Mouse (Mus musculus) spleen, adult 2 months (tissue): ENCODE measurements around the gene Ubqln5. TPM values are rescaled to one million over a fixed set of nuclear protein-coding genes. Genes with fewer than 3 reads are reported as not detected.
A peak's percentile ranks its signal among the peaks of the same experiment; 100 is the strongest.

Source experiments
- DNase-seq, 2 experiments: peaks; one replicate each; pipeline versions ENCODE4 v3.0.0 to v3.0.0-alpha.2; 2012 to 2021; ENCODE audit warnings: low spot score in 2 of 2, low read depth in 1 of 2
- H3K27ac ChIP-seq: fragments of 200-500 bp; 2 replicates; pipeline ENCODE4 v1.5.1; 2012; ENCODE audit warnings: low read length, inconsistent platforms; ENCODE audit not compliant: insufficient read depth
- H3K27me3 ChIP-seq: fragments of 200-500 bp; 2 replicates; pipeline ENCODE4 v1.6.1; 2012; ENCODE audit warnings: mild to moderate bottlenecking, moderate library complexity, low read length, inconsistent platforms; ENCODE audit not compliant: control insufficient read depth, insufficient read depth
- H3K36me3 ChIP-seq: fragments of 200-500 bp; 2 replicates; pipeline ENCODE4 v1.6.1; 2012; ENCODE audit warnings: mild to moderate bottlenecking, low read length, inconsistent platforms; ENCODE audit not compliant: control insufficient read depth, insufficient read depth
- H3K4me1 ChIP-seq: fragments of 200-500 bp; 2 replicates; pipeline ENCODE4 v1.6.1; 2011; ENCODE audit warnings: inconsistent platforms; ENCODE audit not compliant: control insufficient read depth, insufficient read depth, insufficient read length
- H3K4me3 ChIP-seq: fragments of 200-500 bp; 2 replicates; pipeline ENCODE4 v1.5.1; 2011; ENCODE audit warnings: mild to moderate bottlenecking, inconsistent platforms; ENCODE audit not compliant: insufficient read depth, insufficient read length; ENCODE audit errors: extremely low read depth
- CTCF ChIP-seq: fragments of 200-500 bp; IDR thresholded peaks from 2 replicates; pipeline ENCODE4 v1.5.1; 2011; ENCODE audit warnings: mild to moderate bottlenecking, inconsistent platforms; ENCODE audit not compliant: insufficient read depth, insufficient read length, insufficient replicate concordance; ENCODE audit errors: extremely low read depth
- POLR2A ChIP-seq: fragments of 200-500 bp; IDR thresholded peaks from 2 replicates; pipeline ENCODE4 v1.6.1; 2011; ENCODE audit warnings: low read depth, low read length, inconsistent platforms
- WGBS: fragments of 180-500 bp; shearing (Covaris S2); methylation state at CpG from one replicate; pipeline ENCODE4 v1.1.7; 2018; 5-methylcytosine and 5-hydroxymethylcytosine counted together
- polyA plus RNA-seq: library from polyadenylated mRNA; depleted of rRNA; stranded (reverse); fragments of >200 nt; gene quantifications from 2 replicates; pipeline ENCODE4 v1.2.3, GENCODE M21; 2012; rRNA removed

Ubqln5 gene
- not detected in 2 replicates for polyA plus RNA-seq

DNA sequence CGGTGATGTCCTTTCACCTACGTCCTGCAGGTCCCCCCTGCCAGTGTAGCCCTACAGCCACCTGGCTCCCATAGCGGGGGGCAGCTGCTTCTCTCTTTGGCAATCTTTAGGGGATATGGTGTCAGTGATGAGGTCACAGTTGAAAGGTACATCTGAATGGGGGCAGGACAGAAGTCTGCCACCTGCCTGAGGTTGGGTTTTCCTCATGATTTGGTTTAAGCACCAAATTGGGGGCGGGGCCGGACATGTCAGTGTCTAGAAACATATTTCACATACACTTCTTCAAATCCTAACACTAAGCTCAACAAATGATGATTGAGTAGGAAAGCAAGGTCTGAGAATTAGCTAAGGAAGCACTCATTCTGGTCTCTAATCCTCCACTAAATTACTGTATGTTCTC, at the start of gene Ubqln5:
Gene Ubqln5, minus strand, starts transcription at position 101 of the 400 bp plus-strand sequence.
- Histone ChIP-seq H3K4me1 (no peaks in the 10 kb centered on the region), H3K4me3 (no peak within 1 kb of the TSS), H3K36me3 (no peaks in the 10 kb centered on the region), H3K27me3 (no peaks in the 10 kb centered on the region), H3K27ac (no peak within 1 kb of the TSS)
- TF ChIP-seq CTCF (no peak), POLR2A (no peak)
- no peak for DNase-seq
- WGBS, result 87% methylated on average over 5 of the region's 5 CpGs

DNA sequence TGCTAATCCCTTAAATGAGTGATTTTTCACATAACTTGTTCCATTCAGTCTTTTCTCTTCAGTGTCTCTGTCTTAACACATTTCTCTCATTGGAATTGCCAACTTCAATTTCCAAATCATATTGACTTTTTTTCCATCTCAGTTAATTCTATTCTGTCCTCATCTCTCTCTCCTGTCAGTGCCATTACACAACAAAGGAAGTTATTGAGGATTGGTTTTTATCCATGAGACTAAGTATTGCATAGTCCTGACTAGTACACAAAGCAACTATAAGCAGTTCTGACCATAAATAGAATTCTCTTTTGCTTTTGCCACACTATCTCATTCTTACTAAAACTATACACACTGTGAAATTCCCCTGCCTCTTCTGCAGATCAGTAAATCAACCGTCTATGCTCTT, 49.4 kb upstream of the Ubqln5 start:
- Histone ChIP-seq H3K4me3 (no peak overlapping the region), H3K27ac (no peak overlapping the region), H3K27me3 (no peaks in the 10 kb centered on the region), H3K4me1 (no peaks in the 10 kb centered on the region), H3K36me3 (no peaks in the 10 kb centered on the region)
- WGBS, result 96% methylated on average over 1 of the region's 1 CpGs
- DNase-seq, result no peak
- TF ChIP-seq CTCF (no peak), POLR2A (no peak)

DNA sequence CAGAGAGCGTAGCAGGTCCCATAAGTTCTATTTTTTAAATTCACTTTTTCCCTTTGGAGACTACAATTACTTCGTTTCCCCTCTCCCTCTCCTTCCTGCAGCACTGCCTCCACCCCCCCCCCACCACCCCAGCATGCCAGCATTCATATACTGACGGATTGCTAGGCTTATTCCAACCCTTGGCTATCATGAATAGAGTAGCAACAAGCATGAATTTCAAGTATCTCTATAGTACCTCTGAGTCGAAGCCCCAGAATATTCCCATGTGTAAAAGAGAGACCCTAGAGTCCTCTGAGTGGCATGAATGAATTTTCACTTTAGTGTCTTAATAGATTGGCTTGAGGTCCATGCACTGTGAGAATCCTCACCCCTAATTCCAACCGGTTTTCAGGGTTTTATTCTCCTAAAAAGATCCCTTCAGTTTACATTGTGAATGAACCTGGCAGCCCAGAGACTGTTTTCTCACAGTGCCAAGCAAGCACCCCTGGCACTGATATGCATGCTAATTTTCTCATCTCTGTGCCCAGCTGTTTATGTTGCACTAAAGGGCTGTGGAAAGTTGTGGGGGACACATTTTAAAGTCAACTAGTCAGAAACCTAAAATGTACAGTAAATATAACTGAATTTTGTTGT, 48.9 kb upstream of the Ubqln5 start:
- Histone ChIP-seq H3K36me3 (no peaks in the 10 kb centered on the region), H3K4me1 (no peaks in the 10 kb centered on the region), H3K27me3 (no peaks in the 10 kb centered on the region), H3K4me3 (no peak overlapping the region), H3K27ac (no peak overlapping the region)
- no peak for TF ChIP-seq POLR2A
- TF ChIP-seq CTCF, result no peak
- DNase-seq, result no peak
- WGBS, result 77% methylated on average over 5 of the region's 5 CpGs

DNA sequence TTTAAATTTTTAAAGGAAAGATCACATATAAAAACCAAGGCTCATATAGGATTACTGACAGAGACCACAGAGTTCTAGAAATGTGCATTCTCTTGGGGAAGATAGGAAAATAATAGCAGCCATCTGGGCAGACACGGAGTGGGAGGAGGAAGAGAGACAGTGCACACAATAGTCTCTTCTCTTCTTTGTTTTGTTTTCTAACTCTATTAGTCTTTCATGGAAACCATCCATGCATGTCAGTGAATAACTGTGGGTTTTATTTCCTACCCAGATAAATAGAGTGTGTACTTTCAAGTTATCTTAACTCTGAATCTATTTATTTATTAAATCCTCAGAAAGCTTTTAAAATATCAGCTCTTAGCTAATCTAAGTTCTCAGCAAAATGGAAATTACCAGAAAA, 45.5 kb upstream of the Ubqln5 start:
- 44% methylated on average over 1 of the region's 1 CpGs for WGBS
- Histone ChIP-seq H3K4me1 (no peaks in the 10 kb centered on the region), H3K4me3 (no peak overlapping the region), H3K27me3 (no peaks in the 10 kb centered on the region), H3K36me3 (no peaks in the 10 kb centered on the region), H3K27ac (no peak overlapping the region)
- DNase-seq, result no peak
- no peak for TF ChIP-seq CTCF
- TF ChIP-seq POLR2A, result no peak

DNA sequence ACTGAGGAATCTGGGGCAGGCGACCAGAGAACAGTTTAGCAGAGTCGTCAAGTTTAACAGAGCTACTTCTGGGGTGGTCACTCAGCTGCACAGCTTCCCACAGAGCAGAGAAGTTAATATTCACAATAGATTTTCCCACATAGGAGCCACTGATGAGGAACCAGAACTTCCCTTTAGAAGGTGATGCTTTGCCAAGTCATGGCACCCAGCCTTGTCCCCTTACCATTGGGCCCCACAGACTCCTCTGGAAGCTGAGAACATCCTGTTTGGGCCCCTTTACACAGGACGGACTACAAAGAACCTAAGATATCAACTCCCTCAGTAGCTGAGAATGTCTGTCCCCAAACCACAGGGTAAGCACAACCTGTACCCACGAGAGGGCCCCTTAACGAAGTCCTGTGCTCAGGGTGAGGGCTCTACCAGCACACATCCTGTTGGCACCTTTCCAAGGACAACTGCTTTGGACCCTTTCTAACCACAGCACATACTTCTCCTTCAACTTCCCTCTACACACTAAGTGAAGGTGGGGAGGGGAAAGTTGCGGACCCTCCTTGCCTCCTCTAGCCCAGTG, 40.1 kb upstream of the Ubqln5 start:
- H3K36me3 ChIP-seq, result no peaks in the 10 kb centered on the region
- peak in 1 of 2 experiments; percentile 23 for DNase-seq
- no peak for TF ChIP-seq CTCF
- TF ChIP-seq POLR2A, result no peak
- no peaks in the 10 kb centered on the region for H3K27me3 ChIP-seq
- H3K4me3 ChIP-seq, result no peak overlapping the region
- 10% methylated on average over 6 of the region's 6 CpGs for WGBS
- H3K4me1 ChIP-seq, result peaks cover 5% of the 10 kb centered on the region; the same call in 1 of the 2 replicates
- H3K27ac ChIP-seq, result no peak overlapping the region

DNA sequence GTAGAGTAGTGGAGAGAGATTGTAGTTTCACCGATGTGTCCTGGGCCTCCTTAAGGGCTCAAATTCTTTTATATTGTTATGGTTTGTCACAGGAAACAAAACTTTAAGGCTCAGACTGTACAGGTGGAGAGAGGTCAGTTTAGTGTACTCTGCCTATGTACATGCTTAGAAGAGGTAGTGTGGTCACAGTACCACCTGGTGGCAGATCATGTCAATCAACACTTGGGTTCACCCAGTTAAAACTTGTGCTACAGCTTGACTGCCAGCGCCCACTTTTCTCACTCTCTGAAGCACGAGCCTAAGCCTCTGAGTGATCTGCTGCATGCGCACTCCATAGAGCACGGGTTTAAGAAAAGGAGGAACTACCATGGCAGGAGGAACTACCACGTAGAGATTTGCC, 37.5 kb upstream of the Ubqln5 start:
- no peak for DNase-seq
- TF ChIP-seq CTCF (no peak), POLR2A (no peak)
- 19% methylated on average over 6 of the region's 6 CpGs for WGBS

DNA sequence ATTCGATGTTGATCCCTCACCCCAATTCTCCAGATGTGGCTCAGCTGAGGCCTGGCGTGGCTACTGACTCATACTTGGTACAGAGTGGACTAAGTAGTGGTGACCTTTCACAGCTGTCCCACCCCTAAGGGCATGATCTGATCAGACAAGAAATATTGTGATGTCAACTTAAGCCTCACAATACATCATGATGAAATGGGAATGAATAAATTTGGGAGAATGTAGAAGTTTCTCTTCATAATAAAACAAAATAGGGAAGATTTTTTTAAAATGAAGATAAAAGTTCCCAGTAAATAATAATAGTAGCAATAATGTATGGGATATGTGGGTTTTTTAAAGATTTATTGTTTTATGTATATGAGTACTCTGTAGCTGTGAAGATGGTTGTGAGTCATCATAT, 20.8 kb upstream of the Ubqln5 start, which contains the start of gene Ubqlnl:
Gene Ubqlnl, minus strand, starts transcription at position 101 of the 400 bp plus-strand sequence.
- WGBS, result 86% methylated on average over 2 of the region's 2 CpGs
- Histone ChIP-seq H3K36me3 (no peaks in the 10 kb centered on the region), H3K27me3 (no peaks in the 10 kb centered on the region), H3K4me1 (no peaks in the 10 kb centered on the region), H3K4me3 (no peak within 1 kb of the TSS), H3K27ac (no peak within 1 kb of the TSS)
- DNase-seq, result no peak
- TF ChIP-seq CTCF (no peak), POLR2A (no peak)

More for the DNA sequence above, 37.5 kb upstream of the Ubqln5 start:
- H3K4me3 ChIP-seq, result no peak overlapping the region
- H3K27me3 ChIP-seq, result no peaks in the 10 kb centered on the region
- H3K36me3 ChIP-seq, result no peaks in the 10 kb centered on the region
- no peak overlapping the region for H3K27ac ChIP-seq
- peaks cover 5% of the 10 kb centered on the region; the same call in 1 of the 2 replicates for H3K4me1 ChIP-seq
